Mouse (Mus musculus): ENCODE data around the gene Borcs5. TPM values are rescaled to one million over a fixed set of nuclear protein-coding genes. Genes with fewer than 3 reads are reported as not detected.

The Borcs5 gene
- polyA plus RNA-seq, 1 experiment from 2014 or later: 15.1 TPM

- Histone ChIP-seq H3K4me1 (replicated peaks; ENCODE audit: control insufficient read depth, insufficient read depth, low read length) (peaks cover 7% of the 10 kb centered on the region), H3K27ac (ENCODE audit: low read depth) (no peak overlapping the region), H3K9me3 (ENCODE audit: control insufficient read depth, low read length) (no peaks in the 10 kb centered on the region), H3K36me3 (ENCODE audit: control insufficient read depth, insufficient read depth, low read length) (no peaks in the 10 kb centered on the region), H3K27me3 (replicated peaks; ENCODE audit: control insufficient read depth, insufficient read depth, low read length) (no peaks in the 10 kb centered on the region), H3K9ac (ENCODE audit: low read length) (no peak overlapping the region), H3K4me2 (ENCODE audit: low read length) (no peak overlapping the region), H3K4me3 (ENCODE audit: low read depth, low read length) (no peak overlapping the region)
- ATAC-seq (replicated peaks; ENCODE audit: low FRiP score, low TSS enrichment, low read depth): no peak
- no peak for DNase-seq (ENCODE audit: low spot score)
- WGBS: 79% methylated on average over 3 of the region's 3 CpGs
These were observed 19.2 kb upstream of the Borcs5 start for GRCm38 (mm10) chr6:134620129-134620528.

GRCm38 (mm10) chr6:134620846-134621551 is 18.3 kb upstream of the Borcs5 start:
- Histone ChIP-seq H3K27me3 (replicated peaks; ENCODE audit: control insufficient read depth, insufficient read depth, low read length) (no peaks in the 10 kb centered on the region), H3K4me2 (ENCODE audit: low read length) (no peak overlapping the region), H3K9me3 (ENCODE audit: control insufficient read depth, low read length) (no peaks in the 10 kb centered on the region), H3K4me3 (ENCODE audit: low read depth, low read length) (no peak overlapping the region), H3K27ac (ENCODE audit: low read depth) (no peak overlapping the region), H3K36me3 (ENCODE audit: control insufficient read depth, insufficient read depth, low read length) (no peaks in the 10 kb centered on the region), H3K4me1 (replicated peaks; ENCODE audit: control insufficient read depth, insufficient read depth, low read length) (peaks cover under 1% of the 10 kb centered on the region; the same call in 1 of the 2 replicates), H3K9ac (ENCODE audit: low read length) (no peak overlapping the region)
- WGBS: 63% methylated on average over 6 of the region's 6 CpGs
- DNase-seq (ENCODE audit: low spot score) (no peak), ATAC-seq (replicated peaks; ENCODE audit: low FRiP score, low TSS enrichment, low read depth) (no peak)

- Histone ChIP-seq H3K4me2 (ENCODE audit: low read length) (no peak overlapping the region), H3K4me1 (replicated peaks; ENCODE audit: control insufficient read depth, insufficient read depth, low read length) (no peaks in the 10 kb centered on the region), H3K27ac (ENCODE audit: low read depth) (no peak overlapping the region), H3K9me3 (ENCODE audit: control insufficient read depth, low read length) (no peaks in the 10 kb centered on the region), H3K27me3 (replicated peaks; ENCODE audit: control insufficient read depth, insufficient read depth, low read length) (no peaks in the 10 kb centered on the region), H3K36me3 (ENCODE audit: control insufficient read depth, insufficient read depth, low read length) (no peaks in the 10 kb centered on the region), H3K4me3 (ENCODE audit: low read depth, low read length) (no peak overlapping the region), H3K9ac (ENCODE audit: low read length) (no peak overlapping the region)
- 81% methylated on average over 14 of the region's 14 CpGs for WGBS
- DNase-seq (ENCODE audit: low spot score) (no peak), ATAC-seq (replicated peaks; ENCODE audit: low FRiP score, low TSS enrichment, low read depth) (no peak)
These were observed 17.8 kb upstream of the Borcs5 start for GRCm38 (mm10) chr6:134621552-134621949.

DNA sequence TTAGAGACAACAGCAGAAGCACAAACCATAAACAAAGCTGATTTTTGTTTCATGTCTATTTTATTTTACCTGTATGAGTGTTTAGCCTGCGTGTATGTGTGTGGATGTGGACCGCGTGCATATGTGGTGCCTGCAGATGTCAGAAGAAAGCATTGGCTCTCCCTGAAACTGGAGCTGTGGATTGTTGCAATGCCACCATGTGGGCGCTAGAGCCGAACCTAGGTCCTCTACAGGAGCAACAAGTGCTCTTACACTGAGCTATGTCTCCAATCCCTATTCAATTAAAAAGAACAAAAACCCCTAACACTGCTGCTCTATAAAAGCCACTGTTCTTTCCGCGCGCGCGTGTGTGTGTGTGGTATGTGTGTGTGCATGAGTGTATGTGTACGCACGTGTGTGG is 13.9 kb upstream of the Borcs5 start:
- DNase-seq (ENCODE audit: low spot score) (no peak), ATAC-seq (replicated peaks; ENCODE audit: low FRiP score, low TSS enrichment, low read depth) (0 out of 2 replicates have a peak, but pooled peaks have one; percentile 27)
- H3K4me2 ChIP-seq (ENCODE audit: low read length): no peak overlapping the region
- H3K4me1 ChIP-seq (replicated peaks; ENCODE audit: control insufficient read depth, insufficient read depth, low read length): no peaks in the 10 kb centered on the region
- H3K9me3 ChIP-seq (ENCODE audit: control insufficient read depth, low read length): no peaks in the 10 kb centered on the region
- no peaks in the 10 kb centered on the region for H3K27me3 ChIP-seq (replicated peaks; ENCODE audit: control insufficient read depth, insufficient read depth, low read length)
- H3K9ac ChIP-seq (ENCODE audit: low read length): no peak overlapping the region
- WGBS: 66% methylated on average over 12 of the region's 12 CpGs
- H3K36me3 ChIP-seq (ENCODE audit: control insufficient read depth, insufficient read depth, low read length): no peaks in the 10 kb centered on the region
- H3K4me3 ChIP-seq (ENCODE audit: low read depth, low read length): no peak overlapping the region
- no peak overlapping the region for H3K27ac ChIP-seq (ENCODE audit: low read depth)

DNA sequence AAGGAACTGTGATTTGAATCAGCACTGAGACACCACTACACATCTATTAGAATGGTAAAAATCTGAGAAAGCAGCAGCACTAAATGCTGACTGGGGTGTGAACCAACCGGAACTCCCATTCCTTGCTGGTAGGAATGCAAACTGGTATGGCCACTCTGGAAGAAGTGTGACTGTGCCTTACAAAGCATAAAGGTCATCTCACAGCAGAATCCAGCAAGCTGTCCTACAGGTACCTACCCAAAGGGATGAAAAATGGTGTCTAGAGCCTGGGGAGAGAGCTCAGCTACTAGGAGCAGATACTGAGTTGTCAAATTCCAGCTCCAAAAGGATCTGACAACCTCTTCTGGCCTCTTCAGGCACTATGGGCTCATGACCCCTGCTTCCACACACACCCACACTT is 12.7 kb upstream of the Borcs5 start:
- Histone ChIP-seq H3K9me3 (ENCODE audit: control insufficient read depth, low read length) (no peaks in the 10 kb centered on the region), H3K4me2 (ENCODE audit: low read length) (no peak overlapping the region), H3K36me3 (ENCODE audit: control insufficient read depth, insufficient read depth, low read length) (no peaks in the 10 kb centered on the region), H3K9ac (ENCODE audit: low read length) (no peak overlapping the region), H3K27me3 (replicated peaks; ENCODE audit: control insufficient read depth, insufficient read depth, low read length) (peaks cover 7% of the 10 kb centered on the region; the same call in 1 of the 2 replicates), H3K4me3 (ENCODE audit: low read depth, low read length) (no peak overlapping the region), H3K27ac (ENCODE audit: low read depth) (no peak overlapping the region), H3K4me1 (replicated peaks; ENCODE audit: control insufficient read depth, insufficient read depth, low read length) (no peaks in the 10 kb centered on the region)
- DNase-seq (ENCODE audit: low spot score) (no peak), ATAC-seq (replicated peaks; ENCODE audit: low FRiP score, low TSS enrichment, low read depth) (no peak)
- 85% methylated on average over 1 of the region's 1 CpGs for WGBS

- 73% methylated on average over 9 of the region's 9 CpGs for WGBS
- H3K27ac ChIP-seq (ENCODE audit: low read depth): no peak overlapping the region
- peaks cover 8% of the 10 kb centered on the region for H3K27me3 ChIP-seq (replicated peaks; ENCODE audit: control insufficient read depth, insufficient read depth, low read length)
- no peaks in the 10 kb centered on the region for H3K36me3 ChIP-seq (ENCODE audit: control insufficient read depth, insufficient read depth, low read length)
- ATAC-seq (replicated peaks; ENCODE audit: low FRiP score, low TSS enrichment, low read depth) (no peak), DNase-seq (ENCODE audit: low spot score) (no peak)
- no peaks in the 10 kb centered on the region for H3K9me3 ChIP-seq (ENCODE audit: control insufficient read depth, low read length)
- H3K4me3 ChIP-seq (ENCODE audit: low read depth, low read length): no peak overlapping the region
- no peak overlapping the region for H3K4me2 ChIP-seq (ENCODE audit: low read length)
- no peak overlapping the region for H3K9ac ChIP-seq (ENCODE audit: low read length)
- no peaks in the 10 kb centered on the region; the same call in 1 of the 2 replicates for H3K4me1 ChIP-seq (replicated peaks; ENCODE audit: control insufficient read depth, insufficient read depth, low read length)
These were observed 8.9 kb upstream of the Borcs5 start for GRCm38 (mm10) chr6:134630447-134630846.

DNA sequence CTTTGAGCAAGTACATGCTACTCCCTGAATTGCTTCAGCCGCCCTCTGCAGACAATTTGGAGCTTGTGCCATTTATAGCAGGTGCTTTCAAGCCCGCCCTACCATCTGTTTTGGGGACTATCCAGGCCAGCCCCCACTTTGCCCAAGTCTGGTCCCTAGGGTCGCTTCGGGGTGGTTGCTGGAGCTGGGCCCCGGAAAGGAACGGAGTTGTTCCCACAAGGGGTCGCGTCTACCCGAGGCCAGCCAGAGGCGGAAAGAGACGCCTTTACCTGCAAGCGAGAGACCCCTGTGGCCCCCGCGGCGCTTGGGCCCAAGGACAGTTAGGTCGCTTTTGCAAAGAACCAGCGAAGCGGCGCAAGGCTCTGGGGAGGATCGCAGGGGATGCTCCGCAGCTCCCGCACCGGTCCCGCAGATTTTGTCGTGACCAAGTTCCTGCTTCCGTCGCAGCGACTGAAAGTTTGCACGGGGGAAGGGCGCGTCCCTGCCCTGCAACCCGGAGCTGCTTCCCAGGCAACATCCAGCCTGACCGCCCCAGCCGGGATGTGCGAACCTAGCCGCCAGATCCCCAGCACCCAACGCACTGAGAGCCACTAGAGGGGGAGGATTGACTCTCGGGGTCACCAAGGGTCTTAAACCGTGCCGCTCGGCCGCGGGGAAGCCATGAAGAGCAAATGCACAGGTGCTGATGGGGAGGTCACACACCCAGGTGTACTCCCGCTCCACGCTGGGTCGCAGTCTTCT is 7.2 kb upstream of the Borcs5 start, which contains the start of gene Mansc1:
TSS of gene Mansc1 (minus strand) at position 542 of the 741 bp plus-strand sequence.
- WGBS: 1% methylated on average over 46 of the region's 46 CpGs
- H3K9me3 ChIP-seq (ENCODE audit: control insufficient read depth, low read length): no peaks in the 10 kb centered on the region
- H3K36me3 ChIP-seq (ENCODE audit: control insufficient read depth, insufficient read depth, low read length): no peaks in the 10 kb centered on the region
- no peak within 1 kb of the TSS for H3K27ac ChIP-seq (ENCODE audit: low read depth)
- peak within 1 kb of the TSS; percentile 53 for H3K4me3 ChIP-seq (ENCODE audit: low read depth, low read length)
- peak; percentile 78 for DNase-seq (ENCODE audit: low spot score)
- ATAC-seq (replicated peaks; ENCODE audit: low FRiP score, low TSS enrichment, low read depth): peak; percentile 55
- H3K9ac ChIP-seq (ENCODE audit: low read length): peak within 1 kb of the TSS; percentile 53
- peaks cover 8% of the 10 kb centered on the region for H3K27me3 ChIP-seq (replicated peaks; ENCODE audit: control insufficient read depth, insufficient read depth, low read length)
- peak within 1 kb of the TSS; percentile 92 for H3K4me2 ChIP-seq (ENCODE audit: low read length)
- H3K4me1 ChIP-seq (replicated peaks; ENCODE audit: control insufficient read depth, insufficient read depth, low read length): no peaks in the 10 kb centered on the region; the same call in 1 of the 2 replicates

DNA sequence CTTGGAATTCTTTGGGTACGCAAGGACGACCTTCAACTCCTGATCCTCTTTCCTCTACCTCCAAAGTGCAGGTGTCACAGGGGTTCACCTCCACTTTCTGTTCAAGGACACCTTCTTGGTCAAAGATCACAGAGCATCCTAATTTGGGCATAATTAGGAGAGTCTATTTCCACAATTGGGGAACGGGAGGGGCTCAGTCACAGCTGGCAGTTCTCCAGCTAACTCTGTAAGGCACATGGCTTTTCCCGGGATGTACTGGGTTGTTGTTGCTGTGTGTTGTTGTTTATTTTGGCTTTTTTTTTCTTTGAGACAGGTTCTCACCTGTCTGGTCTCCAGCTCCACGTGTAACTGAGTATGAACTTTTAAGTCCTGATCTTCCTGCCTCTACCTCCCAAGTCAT is 6.6 kb upstream of the Borcs5 start:
- Histone ChIP-seq H3K4me1 (replicated peaks; ENCODE audit: control insufficient read depth, insufficient read depth, low read length) (no peaks in the 10 kb centered on the region; the same call in 1 of the 2 replicates), H3K9me3 (ENCODE audit: control insufficient read depth, low read length) (no peaks in the 10 kb centered on the region), H3K4me2 (ENCODE audit: low read length) (peak overlapping the region; percentile 92), H3K27me3 (replicated peaks; ENCODE audit: control insufficient read depth, insufficient read depth, low read length) (peaks cover 8% of the 10 kb centered on the region), H3K27ac (ENCODE audit: low read depth) (no peak overlapping the region), H3K36me3 (ENCODE audit: control insufficient read depth, insufficient read depth, low read length) (no peaks in the 10 kb centered on the region), H3K4me3 (ENCODE audit: low read depth, low read length) (peak overlapping the region; percentile 53), H3K9ac (ENCODE audit: low read length) (peak overlapping the region; percentile 53)
- DNase-seq (ENCODE audit: low spot score): no peak
- ATAC-seq (replicated peaks; ENCODE audit: low FRiP score, low TSS enrichment, low read depth): peak; percentile 10; the same call in 1 of the 2 replicates
- WGBS: 47% methylated on average over 5 of the region's 5 CpGs
